Mouse (Mus musculus) kidney, postnatal 0 days (tissue): ENCODE data around the gene Trim52. TPM values are rescaled to one million over a fixed set of nuclear protein-coding genes. Genes with fewer than 3 reads are reported as not detected.

Source experiments
- ATAC-seq: fragments of 200-750 bp; cut with Nextera tagmentation; replicated peaks from 2 replicates; pipeline ENCODE4 v1.8.0; 2017; ENCODE audit warnings: low read depth, moderate number of reproducible peaks, moderate TSS enrichment, moderate library complexity; ENCODE audit not compliant: low FRiP score
- DNase-seq: peaks from one replicate; pipeline ENCODE4 v3.0.0-alpha.2; 2016; ENCODE audit warnings: low spot score
- H3K27ac ChIP-seq: fragments of 300-500 bp; sonication (generic); 2 replicates; pipeline ENCODE4 v1.5.1; 2014; ENCODE audit warnings: mild to moderate bottlenecking
- H3K27me3 ChIP-seq: fragments of 300-500 bp; sonication (generic); 2 replicates; pipeline ENCODE4 v1.6.1; 2014; ENCODE audit warnings: low read length, mixed read lengths; ENCODE audit not compliant: insufficient read depth
- H3K36me3 ChIP-seq: fragments of 300-500 bp; sonication (generic); 2 replicates; pipeline ENCODE4 v1.6.1; 2014; ENCODE audit warnings: low read length, mixed read lengths; ENCODE audit not compliant: insufficient read depth
- H3K4me1 ChIP-seq: fragments of 300-500 bp; sonication (generic); replicated peaks from 2 replicates; pipeline ENCODE4 v1.6.1; 2014; ENCODE audit warnings: antibody characterized with exemption, low read length, mixed read lengths; ENCODE audit not compliant: insufficient read depth
- H3K4me2 ChIP-seq: fragments of 300-500 bp; sonication (generic); 2 replicates; pipeline ENCODE4 v1.6.1; 2014; ENCODE audit warnings: mild to moderate bottlenecking, low read length, moderate library complexity, mixed read lengths
- H3K4me3 ChIP-seq: fragments of 300-500 bp; sonication (generic); replicated peaks from 2 replicates; pipeline ENCODE4 v1.5.1; 2014; ENCODE audit warnings: low read depth, low read length
- H3K9ac ChIP-seq: fragments of 300-500 bp; sonication (generic); 2 replicates; pipeline ENCODE4 v1.6.1; 2014; ENCODE audit warnings: low read depth, low read length
- H3K9me3 ChIP-seq: fragments of 300-500 bp; sonication (generic); replicated peaks from 2 replicates; pipeline ENCODE4 v1.6.1; 2016; ENCODE audit warnings: low read length, inconsistent platforms, mixed read lengths
- CTCF ChIP-seq: IDR thresholded peaks from 2 replicates; pipeline ENCODE4 v1.5.1; 2016; ENCODE audit warnings: antibody characterized with exemption, low read depth, mild to moderate bottlenecking, moderate library complexity
- WGBS: fragments of 180-500 bp; shearing (Covaris S2); extraction: QIAGEN DNeasy Blood & Tissue Kit; methylation state at CpG from one replicate; pipeline ENCODE4 v1.1.7; 2014; 5-methylcytosine and 5-hydroxymethylcytosine counted together
- polyA plus RNA-seq: library from polyadenylated mRNA; unstranded; fragments of >200 nt; fragmentation: Nextera tagmentation; extraction: Ambion mirVana; gene quantifications from 2 replicates; pipeline ENCODE4 v1.2.1, GENCODE M21; 2015

The Trim52 gene
- polyA plus RNA-seq, 1 experiment from 2014 or later = not detected

GRCm38 (mm10) chr14:106180616-106181015 is 74.6 kb downstream of the Trim52 start:
- Histone ChIP-seq H3K4me3 (no peak overlapping the region), H3K27ac (no peak overlapping the region), H3K27me3 (no peaks in the 10 kb centered on the region), H3K9me3 (no peaks in the 10 kb centered on the region), H3K4me2 (no peak overlapping the region), H3K4me1 (no peaks in the 10 kb centered on the region), H3K36me3 (no peaks in the 10 kb centered on the region), H3K9ac (no peak overlapping the region)
- ATAC-seq (no peak), DNase-seq (no peak)
- no peak for TF ChIP-seq CTCF

GRCm38 (mm10) chr14:106183985-106184384 is 78.0 kb downstream of the Trim52 start:
- TF ChIP-seq CTCF = no peak
- Histone ChIP-seq H3K36me3 (no peaks in the 10 kb centered on the region), H3K27me3 (no peaks in the 10 kb centered on the region), H3K4me2 (no peak overlapping the region), H3K4me1 (no peaks in the 10 kb centered on the region), H3K27ac (no peak overlapping the region), H3K9ac (no peak overlapping the region), H3K9me3 (no peaks in the 10 kb centered on the region), H3K4me3 (no peak overlapping the region)
- DNase-seq (no peak), ATAC-seq (no peak)
- 57% methylated on average over 3 of the region's 3 CpGs for WGBS

Other genes with a start within 250 kb of the Trim52 start
- gene Spry2, start 209.4 kb upstream of the Trim52 start, polyA plus RNA-seq = 85.5 and 91.0 TPM in 2 replicates